Mouse (Mus musculus): Measurements from ENCODE around the gene Rad9b. TPM values are rescaled to one million over a fixed set of nuclear protein-coding genes. Genes with fewer than 3 reads are reported as not detected.

Rad9b gene
- polyA plus RNA-seq, 1 experiment from 2014 or later, result 9.7 TPM

- Histone ChIP-seq H3K27me3 (ENCODE audit: control insufficient read depth, insufficient read depth, low read length) (no peaks in the 10 kb centered on the region), H3K4me2 (no peak overlapping the region), H3K4me1 (ENCODE audit: control insufficient read depth, insufficient read depth, low read length) (no peaks in the 10 kb centered on the region), H3K4me3 (ENCODE audit: low read depth, low read length) (no peak overlapping the region), H3K9ac (ENCODE audit: low read length) (no peak overlapping the region), H3K27ac (ENCODE audit: low read depth, low read length) (no peak overlapping the region), H3K9me3 (ENCODE audit: control insufficient read depth, low read length) (no peaks in the 10 kb centered on the region; the same call in 1 of the 2 replicates), H3K36me3 (ENCODE audit: control insufficient read depth, insufficient read depth, low read length) (no peaks in the 10 kb centered on the region)
- ATAC-seq (ENCODE audit: low FRiP score), result no peak
- DNase-seq (ENCODE audit: low spot score, missing footprints), result no peak
- WGBS, result 74% methylated on average over 1 of the region's 1 CpGs
Measured at GRCm38 (mm10) chr5:122342874-122343273, 11.2 kb downstream of the Rad9b start.

- WGBS, result 91% methylated on average over 7 of the region's 7 CpGs
- Histone ChIP-seq H3K4me1 (ENCODE audit: control insufficient read depth, insufficient read depth, low read length) (no peaks in the 10 kb centered on the region), H3K36me3 (ENCODE audit: control insufficient read depth, insufficient read depth, low read length) (no peaks in the 10 kb centered on the region), H3K9me3 (ENCODE audit: control insufficient read depth, low read length) (no peaks in the 10 kb centered on the region), H3K4me3 (ENCODE audit: low read depth, low read length) (no peak overlapping the region), H3K27me3 (ENCODE audit: control insufficient read depth, insufficient read depth, low read length) (no peaks in the 10 kb centered on the region), H3K9ac (ENCODE audit: low read length) (no peak overlapping the region), H3K4me2 (no peak overlapping the region), H3K27ac (ENCODE audit: low read depth, low read length) (no peak overlapping the region)
- DNase-seq (ENCODE audit: low spot score, missing footprints) (no peak), ATAC-seq (ENCODE audit: low FRiP score) (no peak)
Measured at GRCm38 (mm10) chr5:122336554-122337294, 17.3 kb downstream of the Rad9b start.

- Histone ChIP-seq H3K36me3 (ENCODE audit: control insufficient read depth, insufficient read depth, low read length) (no peaks in the 10 kb centered on the region), H3K4me1 (ENCODE audit: control insufficient read depth, insufficient read depth, low read length) (no peaks in the 10 kb centered on the region), H3K9ac (ENCODE audit: low read length) (no peak overlapping the region), H3K9me3 (ENCODE audit: control insufficient read depth, low read length) (no peaks in the 10 kb centered on the region), H3K4me3 (ENCODE audit: low read depth, low read length) (no peak overlapping the region), H3K27ac (ENCODE audit: low read depth, low read length) (no peak overlapping the region), H3K4me2 (no peak overlapping the region), H3K27me3 (ENCODE audit: control insufficient read depth, insufficient read depth, low read length) (no peaks in the 10 kb centered on the region)
- peak; percentile 4 for DNase-seq (ENCODE audit: low spot score, missing footprints)
- ATAC-seq (ENCODE audit: low FRiP score), result no peak
- 78% methylated on average over 3 of the region's 3 CpGs for WGBS
Measured at GRCm38 (mm10) chr5:122334682-122335081, 19.4 kb downstream of the Rad9b start.

GRCm38 (mm10) chr5:122330269-122330668 lies 23.8 kb downstream of the Rad9b start:
- Histone ChIP-seq H3K9me3 (ENCODE audit: control insufficient read depth, low read length) (no peaks in the 10 kb centered on the region), H3K36me3 (ENCODE audit: control insufficient read depth, insufficient read depth, low read length) (no peaks in the 10 kb centered on the region), H3K4me3 (ENCODE audit: low read depth, low read length) (no peak overlapping the region), H3K9ac (ENCODE audit: low read length) (no peak overlapping the region), H3K4me1 (ENCODE audit: control insufficient read depth, insufficient read depth, low read length) (no peaks in the 10 kb centered on the region), H3K4me2 (no peak overlapping the region), H3K27ac (ENCODE audit: low read depth, low read length) (no peak overlapping the region), H3K27me3 (ENCODE audit: control insufficient read depth, insufficient read depth, low read length) (no peaks in the 10 kb centered on the region)
- ATAC-seq (ENCODE audit: low FRiP score) (no peak), DNase-seq (ENCODE audit: low spot score, missing footprints) (no peak)
- WGBS, result 93% methylated on average over 4 of the region's 4 CpGs

- ATAC-seq (ENCODE audit: low FRiP score), result no peak
- 93% methylated on average over 3 of the region's 3 CpGs for WGBS
Measured at GRCm38 (mm10) chr5:122327283-122327682, 26.8 kb downstream of the Rad9b start.

GRCm38 (mm10) chr5:122325477-122325876 lies 28.6 kb downstream of the Rad9b start:
- H3K36me3 ChIP-seq (ENCODE audit: control insufficient read depth, insufficient read depth, low read length), result no peaks in the 10 kb centered on the region; the same call in 1 of the 2 replicates
- H3K4me2 ChIP-seq, result no peak overlapping the region
- H3K4me3 ChIP-seq (ENCODE audit: low read depth, low read length), result no peak overlapping the region
- 86% methylated on average over 8 of the region's 8 CpGs for WGBS
- no peak overlapping the region for H3K9ac ChIP-seq (ENCODE audit: low read length)
- no peaks in the 10 kb centered on the region for H3K9me3 ChIP-seq (ENCODE audit: control insufficient read depth, low read length)
- H3K27me3 ChIP-seq (ENCODE audit: control insufficient read depth, insufficient read depth, low read length), result no peaks in the 10 kb centered on the region
- H3K27ac ChIP-seq (ENCODE audit: low read depth, low read length), result no peak overlapping the region
- H3K4me1 ChIP-seq (ENCODE audit: control insufficient read depth, insufficient read depth, low read length), result no peaks in the 10 kb centered on the region
- DNase-seq (ENCODE audit: low spot score, missing footprints) (no peak), ATAC-seq (ENCODE audit: low FRiP score) (no peak)

More at GRCm38 (mm10) chr5:122327283-122327682, 26.8 kb downstream of the Rad9b start:
- Histone ChIP-seq H3K9ac (ENCODE audit: low read length) (no peak overlapping the region), H3K27ac (ENCODE audit: low read depth, low read length) (no peak overlapping the region), H3K27me3 (ENCODE audit: control insufficient read depth, insufficient read depth, low read length) (no peaks in the 10 kb centered on the region), H3K36me3 (ENCODE audit: control insufficient read depth, insufficient read depth, low read length) (no peaks in the 10 kb centered on the region; the same call in 1 of the 2 replicates), H3K4me1 (ENCODE audit: control insufficient read depth, insufficient read depth, low read length) (no peaks in the 10 kb centered on the region), H3K4me3 (ENCODE audit: low read depth, low read length) (no peak overlapping the region), H3K9me3 (ENCODE audit: control insufficient read depth, low read length) (no peaks in the 10 kb centered on the region), H3K4me2 (no peak overlapping the region)
- no peak for DNase-seq (ENCODE audit: low spot score, missing footprints)

- H3K36me3 ChIP-seq (ENCODE audit: control insufficient read depth, insufficient read depth, low read length), result no peaks in the 10 kb centered on the region; the same call in 1 of the 2 replicates
- WGBS, result 90% methylated on average over 23 of the region's 23 CpGs
- DNase-seq (ENCODE audit: low spot score, missing footprints), result no peak
Measured at GRCm38 (mm10) chr5:122324608-122325431, 29.2 kb downstream of the Rad9b start.

GRCm38 (mm10) chr5:122323523-122323922 lies 30.5 kb downstream of the Rad9b start:
- Histone ChIP-seq H3K9ac (ENCODE audit: low read length) (no peak overlapping the region), H3K27me3 (ENCODE audit: control insufficient read depth, insufficient read depth, low read length) (no peaks in the 10 kb centered on the region), H3K36me3 (ENCODE audit: control insufficient read depth, insufficient read depth, low read length) (no peaks in the 10 kb centered on the region; the same call in 1 of the 2 replicates), H3K4me2 (no peak overlapping the region), H3K4me1 (ENCODE audit: control insufficient read depth, insufficient read depth, low read length) (no peaks in the 10 kb centered on the region), H3K9me3 (ENCODE audit: control insufficient read depth, low read length) (no peaks in the 10 kb centered on the region), H3K4me3 (ENCODE audit: low read depth, low read length) (no peak overlapping the region), H3K27ac (ENCODE audit: low read depth, low read length) (no peak overlapping the region)
- no peak for DNase-seq (ENCODE audit: low spot score, missing footprints)
- ATAC-seq (ENCODE audit: low FRiP score), result no peak
- 65% methylated on average over 8 of the region's 8 CpGs for WGBS

More at GRCm38 (mm10) chr5:122324608-122325431, 29.2 kb downstream of the Rad9b start:
- Histone ChIP-seq H3K4me2 (no peak overlapping the region), H3K4me3 (ENCODE audit: low read depth, low read length) (no peak overlapping the region), H3K9ac (ENCODE audit: low read length) (no peak overlapping the region), H3K4me1 (ENCODE audit: control insufficient read depth, insufficient read depth, low read length) (no peaks in the 10 kb centered on the region), H3K27me3 (ENCODE audit: control insufficient read depth, insufficient read depth, low read length) (no peaks in the 10 kb centered on the region), H3K9me3 (ENCODE audit: control insufficient read depth, low read length) (no peaks in the 10 kb centered on the region), H3K27ac (ENCODE audit: low read depth, low read length) (no peak overlapping the region)
- no peak for ATAC-seq (ENCODE audit: low FRiP score)

- ATAC-seq (ENCODE audit: low FRiP score), result no peak
- WGBS, result 88% methylated on average over 12 of the region's 12 CpGs
- H3K4me1 ChIP-seq (ENCODE audit: control insufficient read depth, insufficient read depth, low read length), result no peaks in the 10 kb centered on the region
- no peaks in the 10 kb centered on the region for H3K9me3 ChIP-seq (ENCODE audit: control insufficient read depth, low read length)
- H3K4me3 ChIP-seq (ENCODE audit: low read depth, low read length), result no peak overlapping the region
- H3K4me2 ChIP-seq, result no peak overlapping the region
- H3K9ac ChIP-seq (ENCODE audit: low read length), result no peak overlapping the region
- H3K27me3 ChIP-seq (ENCODE audit: control insufficient read depth, insufficient read depth, low read length), result no peaks in the 10 kb centered on the region
- no peak for DNase-seq (ENCODE audit: low spot score, missing footprints)
- H3K36me3 ChIP-seq (ENCODE audit: control insufficient read depth, insufficient read depth, low read length), result no peaks in the 10 kb centered on the region; the same call in 1 of the 2 replicates
- no peak overlapping the region for H3K27ac ChIP-seq (ENCODE audit: low read depth, low read length)
Measured at GRCm38 (mm10) chr5:122320205-122320781, 33.7 kb downstream of the Rad9b start.
